Mouse (Mus musculus) lung, postnatal 0 days (tissue): ENCODE measurements around the gene Rfxank. TPM values are rescaled to one million over a fixed set of nuclear protein-coding genes. Genes with fewer than 3 reads are reported as not detected.

Experiments
- ATAC-seq: fragments of 200-750 bp; cut with Nextera tagmentation; 2 replicates; pipeline ENCODE4 v1.8.0; 2017; ENCODE audit warnings: moderate library complexity
- DNase-seq: peaks from one replicate; pipeline ENCODE4 v3.0.0-alpha.2; 2016; ENCODE audit warnings: low spot score
- H3K27ac ChIP-seq: fragments of 300-500 bp; sonication (generic); 2 replicates; pipeline ENCODE4 v1.5.1; 2014; ENCODE audit warnings: antibody characterized with exemption, mild to moderate bottlenecking, low read length, mixed read lengths
- H3K27me3 ChIP-seq: fragments of 300-500 bp; sonication (generic); replicated peaks from 2 replicates; pipeline ENCODE4 v1.6.1; 2014; ENCODE audit warnings: low read length, mixed read lengths; ENCODE audit not compliant: insufficient read depth
- H3K36me3 ChIP-seq: fragments of 300-500 bp; sonication (generic); 2 replicates; pipeline ENCODE4 v1.6.1; 2014; ENCODE audit warnings: low read length, mixed read lengths; ENCODE audit not compliant: insufficient read depth
- H3K4me1 ChIP-seq: fragments of 300-500 bp; sonication (generic); 2 replicates; pipeline ENCODE4 v1.6.1; 2014; ENCODE audit warnings: antibody characterized with exemption, low read depth, low read length, mixed read lengths; ENCODE audit not compliant: insufficient read depth
- H3K4me2 ChIP-seq: fragments of 300-500 bp; sonication (generic); replicated peaks from 2 replicates; pipeline ENCODE4 v1.6.1; 2014; ENCODE audit warnings: low read depth, mild to moderate bottlenecking, low read length, moderate library complexity, mixed read lengths
- H3K4me3 ChIP-seq: fragments of 300-500 bp; sonication (generic); 2 replicates; pipeline ENCODE4 v1.5.1; 2014; ENCODE audit warnings: low read depth, low read length
- H3K9ac ChIP-seq: fragments of 300-500 bp; sonication (generic); replicated peaks from 2 replicates; pipeline ENCODE4 v1.6.1; 2014; ENCODE audit warnings: low read depth, mild to moderate bottlenecking
- H3K9me3 ChIP-seq: fragments of 300-500 bp; sonication (generic); 2 replicates; pipeline ENCODE4 v1.6.1; 2016; ENCODE audit warnings: low read length, mixed read lengths
- CTCF ChIP-seq: IDR thresholded peaks from 2 replicates; pipeline ENCODE4 v1.5.1; 2016; ENCODE audit warnings: antibody characterized with exemption, mild to moderate bottlenecking
- EP300 ChIP-seq: IDR thresholded peaks from 2 replicates; pipeline ENCODE4 v1.6.1; 2016; ENCODE audit warnings: antibody characterized with exemption, mild to moderate bottlenecking, control low read depth
- WGBS: fragments of 180-500 bp; shearing (Covaris S2); extraction: QIAGEN DNeasy Blood & Tissue Kit; methylation state at CpG from one replicate; pipeline ENCODE4 v1.1.7; 2014; 5-methylcytosine and 5-hydroxymethylcytosine counted together
- polyA plus RNA-seq: library from polyadenylated mRNA; unstranded; fragments of >200 nt; fragmentation: Nextera tagmentation; extraction: Ambion mirVana; gene quantifications from 2 replicates; pipeline ENCODE4 v1.2.1, GENCODE M21; 2015

The Rfxank gene
- polyA plus RNA-seq, 1 experiment from 2014 or later: 12.7 TPM

- Histone ChIP-seq H3K9me3 (no peaks in the 10 kb centered on the region), H3K27ac (no peak overlapping the region), H3K4me2 (no peak overlapping the region), H3K36me3 (no peaks in the 10 kb centered on the region), H3K4me1 (no peaks in the 10 kb centered on the region), H3K9ac (no peak overlapping the region), H3K4me3 (no peak overlapping the region), H3K27me3 (no peaks in the 10 kb centered on the region)
- DNase-seq: peak; percentile 91
- 15% methylated on average over 20 of the region's 22 CpGs for WGBS
- peak; percentile 98 for ATAC-seq
- TF ChIP-seq EP300 (no peak), CTCF (no peak)
These were observed 13.7 kb upstream of the Rfxank start for GRCm38 (mm10) chr8:70152537-70153257.

DNA sequence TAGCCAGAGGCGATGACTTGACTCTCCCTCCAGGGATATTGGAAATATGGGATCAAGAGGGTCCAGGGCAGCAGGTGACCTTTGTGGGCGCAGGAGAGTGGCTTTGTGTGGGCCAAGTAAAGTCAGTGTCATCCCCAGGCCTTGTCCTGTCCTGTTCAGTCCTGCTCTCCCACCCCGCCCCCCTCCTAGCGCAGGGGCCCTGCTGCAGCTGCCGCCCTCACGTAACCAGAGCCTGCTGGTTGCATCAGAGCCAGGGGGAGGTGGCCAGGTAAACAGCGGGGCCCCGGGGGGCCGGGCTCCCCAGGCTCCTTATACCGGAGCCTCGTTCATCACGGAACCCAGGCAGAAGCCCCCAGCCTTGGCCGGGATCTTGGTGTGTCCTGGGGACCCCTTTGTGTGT is 11.2 kb upstream of the Rfxank start:
- no peaks in the 10 kb centered on the region for H3K9me3 ChIP-seq
- H3K36me3 ChIP-seq: peaks cover 11% of the 10 kb centered on the region
- H3K4me1 ChIP-seq: no peaks in the 10 kb centered on the region
- H3K9ac ChIP-seq: no peak overlapping the region
- no peaks in the 10 kb centered on the region for H3K27me3 ChIP-seq
- TF ChIP-seq CTCF: no peak
- TF ChIP-seq EP300: no peak
- no peak for ATAC-seq
- no peak overlapping the region for H3K4me2 ChIP-seq
- WGBS: 15% methylated on average over 13 of the region's 13 CpGs
- DNase-seq: no peak
- no peak overlapping the region for H3K27ac ChIP-seq
- no peak overlapping the region for H3K4me3 ChIP-seq

DNA sequence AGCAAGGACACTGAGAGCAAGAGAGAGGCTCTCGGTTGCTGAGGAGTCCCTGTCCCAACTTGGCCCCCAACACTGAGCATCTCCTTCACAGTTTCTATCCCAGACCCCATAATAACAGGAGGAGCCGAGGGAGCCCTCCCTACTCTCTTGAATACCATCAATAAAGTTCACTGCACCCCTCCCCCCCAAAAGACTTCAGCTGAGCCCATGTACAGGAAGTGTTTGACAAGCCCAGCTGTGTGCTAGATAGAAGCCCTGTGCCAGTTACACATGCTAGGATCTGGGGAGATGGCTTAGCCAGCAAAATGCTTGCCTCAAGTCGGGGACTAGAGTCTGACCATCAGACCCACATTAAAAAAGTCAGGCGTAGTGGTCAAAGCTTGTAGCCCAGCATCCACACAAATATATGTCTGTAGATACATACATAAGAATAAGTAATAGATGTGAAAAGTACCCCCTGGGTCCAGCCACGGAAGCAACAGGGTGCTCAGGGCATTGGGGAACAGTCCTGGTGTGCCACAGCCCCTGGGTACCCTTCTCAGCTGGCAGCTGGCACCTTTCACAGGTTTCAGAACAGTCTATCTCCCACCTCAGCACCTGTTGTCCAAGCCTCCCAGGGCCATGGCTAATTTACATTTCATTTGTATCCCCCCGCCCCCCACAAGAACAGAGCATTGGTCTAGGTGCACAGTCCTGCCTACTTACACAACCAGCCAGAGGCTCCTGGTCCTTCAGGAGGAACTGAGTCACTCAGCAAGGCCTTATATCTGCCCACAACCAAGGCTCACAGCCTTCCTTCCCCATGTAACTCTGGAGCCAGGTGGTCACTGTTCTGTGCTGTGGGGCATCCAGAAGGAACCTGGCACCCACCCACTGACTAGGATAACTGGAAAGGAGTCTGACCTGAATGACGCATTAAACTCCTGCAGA is 9.0 kb upstream of the Rfxank start:
- H3K36me3 ChIP-seq: peaks cover 18% of the 10 kb centered on the region
- no peak overlapping the region for H3K4me2 ChIP-seq
- ATAC-seq: no peak
- 77% methylated on average over 7 of the region's 7 CpGs for WGBS
- no peaks in the 10 kb centered on the region for H3K27me3 ChIP-seq
- H3K4me3 ChIP-seq: no peak overlapping the region
- no peak overlapping the region for H3K9ac ChIP-seq
- no peaks in the 10 kb centered on the region for H3K9me3 ChIP-seq
- H3K27ac ChIP-seq: no peak overlapping the region
- TF ChIP-seq CTCF (no peak), EP300 (no peak)
- H3K4me1 ChIP-seq: no peaks in the 10 kb centered on the region
- DNase-seq: no peak

DNA sequence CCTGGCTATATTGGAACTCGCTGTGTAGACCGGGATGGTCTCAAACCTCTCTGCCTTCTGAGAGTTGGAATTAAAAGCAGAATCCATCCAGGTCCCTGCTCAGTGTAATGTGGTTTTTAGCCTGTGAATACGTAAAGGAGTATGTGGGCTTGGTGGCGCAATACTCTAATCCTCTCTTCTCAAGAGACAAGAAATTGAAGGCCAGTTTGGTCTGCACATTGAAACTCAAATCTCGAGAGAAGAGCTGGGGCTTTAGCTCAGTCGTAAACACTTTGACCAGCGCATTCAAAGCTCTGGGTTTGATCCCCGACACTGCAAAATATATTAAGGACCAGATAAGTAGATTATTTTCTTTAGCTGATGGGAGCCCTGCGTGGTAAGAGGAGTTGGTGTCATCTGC is 1.0 kb upstream of the Rfxank start:
- Histone ChIP-seq H3K4me1 (peaks cover 14% of the 10 kb centered on the region; the same call in 1 of the 2 replicates), H3K27ac (peak overlapping the region; percentile 89), H3K4me3 (peak overlapping the region; percentile 67), H3K36me3 (peaks cover 6% of the 10 kb centered on the region; the same call in 1 of the 2 replicates), H3K9me3 (no peaks in the 10 kb centered on the region), H3K9ac (peak overlapping the region; percentile 64), H3K27me3 (no peaks in the 10 kb centered on the region), H3K4me2 (peak overlapping the region; percentile 64)
- TF ChIP-seq EP300 (no peak), CTCF (no peak)
- DNase-seq (peak; percentile 68), ATAC-seq (no peak)
- WGBS: 7% methylated on average over 9 of the region's 9 CpGs

DNA sequence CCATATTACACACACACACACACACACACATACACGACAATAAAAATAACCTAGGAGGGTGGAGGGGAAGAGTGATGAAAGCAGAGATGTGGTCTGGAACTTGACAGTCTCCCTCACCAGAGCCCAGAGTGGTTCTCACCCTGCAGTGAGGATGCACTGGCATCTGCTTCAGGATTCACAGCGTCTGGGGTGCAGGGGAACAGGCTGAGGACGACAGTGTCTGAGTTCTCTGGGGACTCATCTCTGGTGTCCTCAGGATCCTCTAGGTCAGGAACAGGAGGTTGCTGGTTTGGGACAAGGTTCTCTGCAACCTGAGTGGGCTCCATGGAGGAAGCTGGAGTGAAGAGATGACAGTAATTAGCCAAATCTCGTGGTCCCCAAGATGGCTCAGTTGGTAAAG is 1.1 kb downstream of the Rfxank start:
- 71% methylated on average over 4 of the region's 4 CpGs for WGBS
- DNase-seq (no peak), ATAC-seq (no peak)
- TF ChIP-seq EP300 (no peak), CTCF (no peak)
- peak overlapping the region; percentile 63; the same call in 1 of the 2 replicates for H3K4me2 ChIP-seq
- H3K4me1 ChIP-seq: peaks cover 14% of the 10 kb centered on the region; the same call in 1 of the 2 replicates
- peaks cover 4% of the 10 kb centered on the region; the same call in 1 of the 2 replicates for H3K36me3 ChIP-seq
- H3K4me3 ChIP-seq: peak overlapping the region; percentile 45; the same call in 1 of the 2 replicates
- H3K27me3 ChIP-seq: no peaks in the 10 kb centered on the region
- no peak overlapping the region for H3K9ac ChIP-seq
- no peaks in the 10 kb centered on the region for H3K9me3 ChIP-seq
- H3K27ac ChIP-seq: no peak overlapping the region

DNA sequence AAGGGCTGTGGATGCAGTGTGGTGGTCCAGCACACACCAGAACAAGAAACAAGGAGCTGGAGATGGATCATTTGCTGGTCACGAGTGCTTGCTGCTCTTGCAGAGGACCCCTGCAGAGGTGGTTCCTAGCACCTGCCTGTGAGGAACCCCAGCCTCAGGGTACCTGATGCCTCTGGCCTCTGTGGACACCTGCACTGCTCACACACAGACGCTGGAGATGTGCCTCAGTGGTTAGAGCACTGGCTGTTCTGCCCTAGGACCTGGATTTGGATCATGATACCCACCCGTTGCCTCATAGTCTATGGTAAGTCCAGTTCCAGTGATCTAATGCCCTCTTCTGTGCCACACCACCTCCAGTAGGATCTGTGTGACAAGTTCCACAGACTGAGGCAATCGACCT is 2.4 kb downstream of the Rfxank start:
- Histone ChIP-seq H3K9ac (no peak overlapping the region), H3K27me3 (no peaks in the 10 kb centered on the region), H3K4me1 (peaks cover 14% of the 10 kb centered on the region; the same call in 1 of the 2 replicates), H3K27ac (no peak overlapping the region), H3K4me3 (no peak overlapping the region), H3K36me3 (peaks cover 4% of the 10 kb centered on the region; the same call in 1 of the 2 replicates), H3K4me2 (no peak overlapping the region), H3K9me3 (no peaks in the 10 kb centered on the region)
- ATAC-seq (no peak), DNase-seq (no peak)
- no peak for TF ChIP-seq CTCF
- no peak for TF ChIP-seq EP300
- 87% methylated on average over 4 of the region's 4 CpGs for WGBS
